Mouse (Mus musculus): Measurements from ENCODE around the gene Fam208a. TPM values are rescaled to one million over a fixed set of nuclear protein-coding genes. Genes with fewer than 3 reads are reported as not detected.

Gene Fam208a
- total RNA-seq, 2 experiments from 2014 or later: 66.2 to 66.9 TPM

Other genes starting within 250 kb of the Fam208a start
- gene Ccdc66, start 79.6 kb downstream of the Fam208a start, total RNA-seq (2015; ENCODE audit: low replicate concordance): 2.5 and 5.9 TPM in 2 replicates
- gene Ccdc66, start 79.6 kb downstream of the Fam208a start, total RNA-seq (2017; ENCODE audit: low replicate concordance): 5.2 and 11.3 TPM in 2 replicates
- not detected in 2 replicates for gene Erc2, start 193.6 kb downstream of the Fam208a start, total RNA-seq (2015; ENCODE audit: low replicate concordance)
- not detected in 2 replicates for gene Erc2, start 193.6 kb downstream of the Fam208a start, total RNA-seq (2017; ENCODE audit: low replicate concordance)